Mouse (Mus musculus) embryonic facial prominence, embryonic 11.5 days (tissue): ENCODE data around the gene Dusp13. TPM values are rescaled to one million over a fixed set of nuclear protein-coding genes. Genes with fewer than 3 reads are reported as not detected.

Experiments
- ATAC-seq: fragments of 200-750 bp; cut with Nextera tagmentation; replicated peaks from 2 replicates; pipeline ENCODE4 v1.8.0; 2017; ENCODE audit warnings: low read depth; ENCODE audit not compliant: insufficient number of reproducible peaks, low FRiP score, low TSS enrichment
- DNase-seq: peaks from one replicate; pipeline ENCODE4 v3.0.0-alpha.2; 2015; ENCODE audit warnings: low spot score
- H3K27ac ChIP-seq: fragments of 300-500 bp; sonication (generic); replicated peaks from 2 replicates; pipeline ENCODE4 v1.5.1; 2014; ENCODE audit warnings: mild to moderate bottlenecking, low read depth, low read length, control low read depth
- H3K27me3 ChIP-seq: fragments of 300-500 bp; sonication (generic); 2 replicates; pipeline ENCODE4 v1.6.1; 2014; ENCODE audit warnings: mild to moderate bottlenecking, low read length, moderate library complexity, mixed read lengths; ENCODE audit not compliant: control insufficient read depth, insufficient read depth
- H3K36me3 ChIP-seq: fragments of 300-500 bp; sonication (generic); replicated peaks from 2 replicates; pipeline ENCODE4 v1.6.1; 2014; ENCODE audit warnings: low read depth, mild to moderate bottlenecking, low read length, moderate library complexity, mixed read lengths; ENCODE audit not compliant: control insufficient read depth, insufficient read depth
- H3K4me1 ChIP-seq: fragments of 300-500 bp; sonication (generic); 2 replicates; pipeline ENCODE4 v1.6.1; 2014; ENCODE audit warnings: low read length, mixed read lengths; ENCODE audit not compliant: control insufficient read depth, insufficient read depth
- H3K4me2 ChIP-seq: fragments of 300-500 bp; sonication (generic); 2 replicates; pipeline ENCODE4 v1.6.1; 2014; ENCODE audit warnings: low read depth, mild to moderate bottlenecking, control low read depth, low read length, moderate library complexity
- H3K4me3 ChIP-seq: fragments of 300-500 bp; sonication (generic); 2 replicates; pipeline ENCODE4 v1.5.1; 2014; ENCODE audit warnings: low read depth, low read length, control low read depth
- H3K9ac ChIP-seq: fragments of 300-500 bp; sonication (generic); replicated peaks from 2 replicates; pipeline ENCODE4 v1.6.1; 2014; ENCODE audit warnings: mild to moderate bottlenecking, control low read depth, low read length
- H3K9me3 ChIP-seq: fragments of 300-500 bp; sonication (generic); replicated peaks from 2 replicates; pipeline ENCODE4 v1.6.1; 2016; ENCODE audit warnings: mild to moderate bottlenecking, low read length, inconsistent platforms, mixed read lengths; ENCODE audit not compliant: control insufficient read depth
- WGBS: fragments of 180-500 bp; shearing (Covaris S2); extraction: QIAGEN DNeasy Blood & Tissue Kit; methylation state at CpG from one replicate; pipeline ENCODE4 v1.1.7; 2014; 5-methylcytosine and 5-hydroxymethylcytosine counted together
- polyA plus RNA-seq: library from polyadenylated mRNA; unstranded; fragments of >200 nt; fragmentation: Nextera tagmentation; extraction: Ambion mirVana; gene quantifications from 2 replicates; pipeline ENCODE4 v1.2.1, GENCODE M21; 2014

The Dusp13 gene
- polyA plus RNA-seq, 1 experiment from 2014 or later, result not detected

GRCm38 (mm10) chr14:21745149-21745548 lies 5.8 kb downstream of the Dusp13 start:
- no peak overlapping the region for H3K4me3 ChIP-seq
- H3K27ac ChIP-seq, result no peak overlapping the region
- no peak overlapping the region for H3K4me2 ChIP-seq
- no peaks in the 10 kb centered on the region; the same call in 1 of the 2 replicates for H3K27me3 ChIP-seq
- WGBS, result 68% methylated on average over 5 of the region's 5 CpGs
- no peak for ATAC-seq
- no peak overlapping the region for H3K9ac ChIP-seq
- H3K9me3 ChIP-seq, result no peaks in the 10 kb centered on the region
- no peak for DNase-seq
- H3K36me3 ChIP-seq, result no peaks in the 10 kb centered on the region
- H3K4me1 ChIP-seq, result no peaks in the 10 kb centered on the region

GRCm38 (mm10) chr14:21744169-21744568 lies 6.8 kb downstream of the Dusp13 start:
- 77% methylated on average over 1 of the region's 1 CpGs for WGBS
- H3K27me3 ChIP-seq, result no peaks in the 10 kb centered on the region; the same call in 1 of the 2 replicates
- no peak overlapping the region for H3K27ac ChIP-seq
- H3K4me3 ChIP-seq, result no peak overlapping the region
- H3K4me2 ChIP-seq, result no peak overlapping the region
- H3K9ac ChIP-seq, result no peak overlapping the region
- H3K9me3 ChIP-seq, result no peaks in the 10 kb centered on the region
- ATAC-seq (no peak), DNase-seq (no peak)
- H3K4me1 ChIP-seq, result no peaks in the 10 kb centered on the region
- no peaks in the 10 kb centered on the region for H3K36me3 ChIP-seq

- no peak overlapping the region for H3K9ac ChIP-seq
- H3K4me2 ChIP-seq, result no peak overlapping the region
These were observed 8.5 kb downstream of the Dusp13 start for GRCm38 (mm10) chr14:21742441-21742840.

GRCm38 (mm10) chr14:21741786-21742185 lies 9.2 kb downstream of the Dusp13 start:
- H3K27me3 ChIP-seq, result no peaks in the 10 kb centered on the region; the same call in 1 of the 2 replicates
- ATAC-seq (peak; percentile 39; the same call in 1 of the 2 replicates), DNase-seq (peak; percentile 89)
- no peak overlapping the region for H3K4me3 ChIP-seq
- H3K27ac ChIP-seq, result no peak overlapping the region
- WGBS, result 13% methylated on average over 4 of the region's 4 CpGs
- H3K4me2 ChIP-seq, result no peak overlapping the region
- no peaks in the 10 kb centered on the region for H3K36me3 ChIP-seq
- no peaks in the 10 kb centered on the region for H3K9me3 ChIP-seq
- H3K4me1 ChIP-seq, result no peaks in the 10 kb centered on the region
- no peak overlapping the region for H3K9ac ChIP-seq

More at GRCm38 (mm10) chr14:21742441-21742840, 8.5 kb downstream of the Dusp13 start:
- no peak overlapping the region for H3K27ac ChIP-seq
- H3K9me3 ChIP-seq, result no peaks in the 10 kb centered on the region
- H3K4me1 ChIP-seq, result no peaks in the 10 kb centered on the region
- DNase-seq, result no peak
- H3K4me3 ChIP-seq, result no peak overlapping the region
- 94% methylated on average over 4 of the region's 4 CpGs for WGBS
- H3K36me3 ChIP-seq, result no peaks in the 10 kb centered on the region
- no peak for ATAC-seq
- H3K27me3 ChIP-seq, result no peaks in the 10 kb centered on the region; the same call in 1 of the 2 replicates

DNA sequence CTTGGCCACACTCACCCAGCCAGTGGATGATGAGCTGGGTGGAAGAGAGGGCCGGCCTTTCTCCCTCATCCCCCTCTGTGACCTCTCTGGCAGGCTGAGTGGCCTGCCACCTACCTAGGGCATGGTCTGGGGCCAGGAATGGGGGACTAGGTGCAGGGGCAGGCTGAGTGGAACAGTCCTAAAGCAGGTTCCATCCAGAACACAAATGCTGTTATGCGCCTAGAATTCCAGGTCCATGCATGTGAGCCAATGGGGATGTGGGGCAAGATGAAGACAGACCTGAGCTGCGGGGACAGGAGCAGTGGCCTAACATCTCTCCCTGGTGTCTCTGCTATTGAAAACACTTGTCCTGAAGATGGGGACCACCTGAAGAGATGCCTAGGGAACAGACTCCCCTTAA lies 9.7 kb downstream of the Dusp13 start:
- no peaks in the 10 kb centered on the region; the same call in 1 of the 2 replicates for H3K27me3 ChIP-seq
- H3K9ac ChIP-seq, result no peak overlapping the region
- WGBS, result 91% methylated on average over 3 of the region's 3 CpGs
- no peak for DNase-seq
- no peak for ATAC-seq
- H3K27ac ChIP-seq, result no peak overlapping the region
- no peaks in the 10 kb centered on the region for H3K4me1 ChIP-seq
- H3K36me3 ChIP-seq, result no peaks in the 10 kb centered on the region
- H3K4me3 ChIP-seq, result no peak overlapping the region
- no peak overlapping the region for H3K4me2 ChIP-seq
- H3K9me3 ChIP-seq, result no peaks in the 10 kb centered on the region

GRCm38 (mm10) chr14:21740345-21740744 lies 10.6 kb downstream of the Dusp13 start:
- Histone ChIP-seq H3K4me3 (no peak overlapping the region), H3K36me3 (no peaks in the 10 kb centered on the region), H3K27ac (no peak overlapping the region), H3K9me3 (no peaks in the 10 kb centered on the region), H3K9ac (no peak overlapping the region), H3K4me2 (no peak overlapping the region), H3K4me1 (no peaks in the 10 kb centered on the region), H3K27me3 (no peaks in the 10 kb centered on the region; the same call in 1 of the 2 replicates)
- 85% methylated on average over 7 of the region's 7 CpGs for WGBS
- no peak for DNase-seq
- no peak for ATAC-seq

DNA sequence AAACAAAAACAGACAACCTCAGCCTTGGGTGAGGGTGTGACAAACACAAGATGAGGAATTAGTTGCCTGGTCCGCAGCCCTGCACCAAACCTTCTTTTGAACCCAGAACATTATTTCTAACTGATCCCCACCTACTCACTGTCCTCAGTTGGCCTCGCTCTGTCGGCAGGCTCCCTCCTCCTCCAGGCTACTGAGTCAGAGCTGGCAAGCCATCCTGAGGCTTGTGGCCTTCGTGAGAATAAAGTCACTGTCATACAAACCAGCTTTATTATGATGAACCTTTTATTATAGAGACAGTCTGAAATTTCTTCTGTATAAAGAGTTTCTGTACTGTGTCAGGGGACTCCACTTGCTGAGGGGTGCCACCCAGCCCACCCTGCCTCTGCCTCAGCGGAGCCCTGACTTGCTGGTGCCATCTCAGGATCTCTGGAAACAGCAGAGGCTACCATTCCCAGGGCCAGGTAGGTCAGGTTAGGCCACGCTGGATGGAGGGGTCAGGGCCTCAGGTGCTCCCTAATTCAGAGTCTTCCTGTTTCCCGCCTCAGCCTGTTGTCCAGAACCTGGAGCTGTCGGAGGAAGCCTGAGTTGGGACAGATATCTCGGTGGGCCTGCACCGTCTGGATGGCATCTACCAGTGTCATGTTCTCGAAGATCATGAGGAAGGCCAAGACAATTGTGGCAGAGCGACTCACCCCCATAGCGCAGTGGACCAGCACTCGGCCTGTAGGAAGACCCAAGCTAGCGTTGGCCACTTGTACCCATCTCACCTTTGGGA lies 17.7 kb downstream of the Dusp13 start:
- no peaks in the 10 kb centered on the region for H3K27me3 ChIP-seq
- no peaks in the 10 kb centered on the region for H3K36me3 ChIP-seq
- H3K4me2 ChIP-seq, result no peak overlapping the region
- H3K27ac ChIP-seq, result no peak overlapping the region
- no peaks in the 10 kb centered on the region for H3K9me3 ChIP-seq
- DNase-seq (no peak), ATAC-seq (no peak)
- 92% methylated on average over 15 of the region's 15 CpGs for WGBS
- H3K4me3 ChIP-seq, result no peak overlapping the region
- H3K4me1 ChIP-seq, result no peaks in the 10 kb centered on the region
- H3K9ac ChIP-seq, result no peak overlapping the region

DNA sequence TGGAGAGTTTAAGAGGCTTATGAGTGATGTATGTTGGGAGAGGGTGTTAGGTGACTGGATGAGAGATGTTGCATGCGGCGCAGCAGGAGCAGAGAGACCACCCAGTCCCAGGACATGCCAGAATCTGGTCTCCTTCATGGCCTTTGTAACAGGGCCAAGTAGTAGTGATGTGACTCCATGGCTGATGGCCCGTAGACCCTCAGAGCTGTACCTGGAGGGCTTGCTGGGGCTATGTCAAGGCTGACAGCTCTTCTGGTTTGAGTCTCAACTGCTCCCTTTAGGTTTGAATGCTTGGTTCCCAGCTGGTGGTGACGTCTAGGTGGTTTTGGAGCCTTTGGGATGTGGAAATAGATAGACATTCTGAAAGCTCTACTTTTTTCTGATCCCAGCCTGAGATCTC lies 21.0 kb downstream of the Dusp13 start:
- Histone ChIP-seq H3K27ac (no peak overlapping the region), H3K9me3 (no peaks in the 10 kb centered on the region), H3K36me3 (no peaks in the 10 kb centered on the region), H3K4me3 (no peak overlapping the region), H3K27me3 (no peaks in the 10 kb centered on the region), H3K9ac (no peak overlapping the region), H3K4me1 (no peaks in the 10 kb centered on the region), H3K4me2 (no peak overlapping the region)
- 92% methylated on average over 4 of the region's 4 CpGs for WGBS
- ATAC-seq, result no peak
- DNase-seq, result no peak
